Mouse (Mus musculus) hindbrain, embryonic 12.5 days (tissue): Measurements from ENCODE around the gene Gm20817. TPM values are rescaled to one million over a fixed set of nuclear protein-coding genes. Genes with fewer than 3 reads are reported as not detected.
"Not testable (repeated sequence)": the region's sequence is repeated elsewhere in the genome, so short reads cannot be mapped to it uniquely, and the experiment has no call there.

ENCODE experiments used
- ATAC-seq: fragments of 200-750 bp; cut with Nextera tagmentation; 2 replicates; pipeline ENCODE4 v1.8.0; 2017; ENCODE audit warnings: moderate TSS enrichment; ENCODE audit not compliant: low FRiP score
- H3K27ac ChIP-seq: fragments of 300-500 bp; sonication (generic); 2 replicates; pipeline ENCODE4 v1.5.1; 2016; ENCODE audit warnings: mild to moderate bottlenecking
- H3K27me3 ChIP-seq: fragments of 300-500 bp; sonication (generic); 2 replicates; pipeline ENCODE4 v1.6.1; 2016; ENCODE audit warnings: mild to moderate bottlenecking
- H3K36me3 ChIP-seq: fragments of 300-500 bp; sonication (generic); 2 replicates; pipeline ENCODE4 v1.6.1; 2016; ENCODE audit warnings: mild to moderate bottlenecking
- H3K4me1 ChIP-seq: fragments of 300-500 bp; sonication (generic); 2 replicates; pipeline ENCODE4 v1.6.1; 2016
- H3K4me2 ChIP-seq: fragments of 300-500 bp; sonication (generic); replicated peaks from 2 replicates; pipeline ENCODE4 v1.6.1; 2016; ENCODE audit warnings: mild to moderate bottlenecking
- H3K4me3 ChIP-seq: fragments of 300-500 bp; sonication (generic); 2 replicates; pipeline ENCODE4 v1.5.1; 2016; ENCODE audit warnings: mild to moderate bottlenecking
- H3K9ac ChIP-seq: fragments of 300-500 bp; sonication (generic); 2 replicates; pipeline ENCODE4 v1.6.1; 2016; ENCODE audit warnings: mild to moderate bottlenecking, moderate library complexity
- H3K9me3 ChIP-seq: fragments of 300-500 bp; sonication (generic); replicated peaks from 2 replicates; pipeline ENCODE4 v1.6.1; 2016; ENCODE audit warnings: mild to moderate bottlenecking
- WGBS: fragments of 180-500 bp; shearing (Covaris S2); methylation state at CpG from one replicate; pipeline ENCODE4 v1.1.7; 2016; 5-methylcytosine and 5-hydroxymethylcytosine counted together
- polyA plus RNA-seq: library from polyadenylated mRNA; unstranded; fragments of >200 nt; fragmentation: Nextera tagmentation; extraction: Ambion mirVana; gene quantifications from 2 replicates; pipeline ENCODE4 v1.2.1, GENCODE M21; 2016

Gene Gm20817
- not detected in 2 replicates for polyA plus RNA-seq

DNA sequence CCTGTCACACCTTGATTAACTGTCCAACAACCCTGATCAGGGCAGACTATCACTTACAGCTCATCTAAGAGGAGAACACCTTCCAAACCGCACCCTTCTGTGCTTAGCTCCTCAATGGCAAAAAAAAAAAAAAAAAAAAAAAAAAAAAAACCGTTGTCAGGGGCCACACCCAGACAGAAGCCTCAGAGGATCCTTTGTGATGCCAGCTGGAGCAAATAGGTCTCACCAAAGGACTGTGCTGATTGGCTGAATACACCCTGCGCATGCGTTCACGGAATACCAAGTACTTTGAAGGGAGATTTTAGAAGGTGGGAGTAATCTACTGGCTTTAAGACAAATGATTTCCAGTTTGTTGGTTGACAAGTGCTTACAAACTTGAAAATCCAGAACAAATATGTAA lies at the start of gene Gm20817:
Gm20817 (minus strand) TSS at position 101 of the 400 bp plus-strand sequence.
- H3K27ac ChIP-seq, H3K9me3 ChIP-seq, H3K36me3 ChIP-seq, H3K9ac ChIP-seq, H3K27me3 ChIP-seq, H3K4me1 ChIP-seq, ATAC-seq, H3K4me2 ChIP-seq, H3K4me3 ChIP-seq: not testable (repeated sequence)
- WGBS = no CpG with 5 or more reads among the region's 5 CpGs
